Mouse (Mus musculus) T-helper 17 cell (primary cell): ENCODE measurements at regions not wholly inside any gene's neighbourhood (a gene's known extent, or its start where the extent isn't known, plus 50 kb on each side); places are given as distances from the start of the nearest gene placed in this dataset.

Source experiments
- in situ Hi-C, 2 experiments: fragments of 300-600 bp; cut with MboI, MseI; formaldehyde crosslinking; loops; 1 replicate in 1 of 2; 2 replicates in 1 of 2; pipeline ENCODE4 v1.15.1; 2025; ENCODE audit warnings: high pct_unique_total_duplicates in 2 of 2

DNA sequence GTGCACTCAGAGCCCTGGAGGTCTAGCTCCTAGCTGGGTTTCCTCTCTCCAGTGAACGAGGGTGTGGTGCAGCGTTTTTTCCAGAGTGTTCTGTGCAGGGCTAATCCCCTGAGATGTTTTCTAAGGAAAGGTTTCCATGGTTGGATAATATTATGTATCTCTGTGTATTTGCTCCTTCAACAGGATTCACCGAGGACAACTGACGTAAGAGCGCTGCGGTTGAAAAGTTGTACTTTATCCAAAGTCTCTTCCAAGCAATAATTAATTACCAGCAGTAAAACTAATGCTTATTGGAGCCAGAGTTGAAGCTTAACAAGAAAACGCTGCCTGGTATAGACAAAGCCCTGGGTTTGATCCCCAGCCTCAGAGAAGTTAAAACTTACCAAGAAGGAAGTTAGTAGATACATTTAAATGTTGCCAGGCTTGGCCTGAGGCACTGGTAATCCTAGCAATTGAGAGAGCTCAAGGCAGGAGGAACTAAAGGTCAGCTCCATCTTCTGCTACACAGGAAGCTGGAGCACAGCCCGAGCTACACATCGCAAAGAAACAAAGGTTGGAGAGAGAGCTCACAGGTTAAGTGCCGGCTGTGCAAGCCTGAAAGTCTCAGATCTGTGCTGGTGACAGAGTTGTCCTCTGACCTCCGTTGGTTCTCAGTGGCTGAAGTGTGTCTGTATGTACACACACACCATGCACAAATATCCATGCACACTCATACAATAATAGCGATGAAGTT is 51.2 kb upstream of the Rap1b start:
- in situ Hi-C loops, result loop anchor here in 1 of 2 experiments (25.0 kb wide), 1 partner anchor 965 kb away; the partner anchor contains the start of gene Dyrk2

DNA sequence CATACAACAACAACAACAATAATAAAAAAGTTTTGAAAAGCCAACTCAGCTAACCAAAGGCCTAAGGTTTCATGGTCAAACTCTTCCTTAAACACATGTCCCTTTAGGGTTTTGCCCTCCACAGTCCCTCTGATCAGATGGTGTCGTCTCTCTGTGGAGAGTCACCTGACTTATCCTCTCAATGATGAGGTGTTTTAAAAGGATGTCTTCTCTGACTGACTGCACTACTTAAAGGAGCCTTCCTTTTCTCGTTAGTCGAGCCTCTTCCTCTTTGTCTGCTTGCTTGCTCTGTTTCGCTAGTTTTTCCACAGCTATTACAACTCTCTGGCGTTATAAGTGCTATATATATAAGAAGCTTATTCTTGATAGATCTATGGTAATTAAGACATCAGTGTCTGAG is 51.9 kb upstream of the Rap1b start:
- in situ Hi-C loops, result loop anchor here in 1 of 2 experiments (25.0 kb wide), 1 partner anchor 965 kb away; the partner anchor contains the start of gene Dyrk2

DNA sequence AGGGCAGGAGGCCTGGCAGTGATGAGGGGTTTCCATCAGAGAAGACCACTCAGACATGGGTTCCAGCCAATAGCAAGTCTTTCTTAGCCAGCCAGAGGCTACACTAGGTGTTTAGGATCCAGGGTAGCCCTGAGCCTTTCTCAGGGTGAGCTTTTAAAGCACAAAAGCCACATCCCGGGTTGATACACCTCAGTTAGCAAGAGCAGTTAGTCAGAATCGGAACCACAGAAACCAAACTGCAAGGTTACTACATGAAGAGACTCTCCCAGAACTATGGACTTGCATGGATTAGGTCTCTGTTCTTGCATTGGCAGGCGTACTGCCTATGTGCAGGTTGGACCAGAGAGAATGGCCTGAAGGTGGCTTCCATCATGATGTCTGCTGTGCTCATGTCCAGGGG is 52.6 kb upstream of the Rap1b start:
- in situ Hi-C loops, result loop anchor here in 1 of 2 experiments (25.0 kb wide), 1 partner anchor 964 kb away; the partner anchor contains the start of gene Dyrk2

DNA sequence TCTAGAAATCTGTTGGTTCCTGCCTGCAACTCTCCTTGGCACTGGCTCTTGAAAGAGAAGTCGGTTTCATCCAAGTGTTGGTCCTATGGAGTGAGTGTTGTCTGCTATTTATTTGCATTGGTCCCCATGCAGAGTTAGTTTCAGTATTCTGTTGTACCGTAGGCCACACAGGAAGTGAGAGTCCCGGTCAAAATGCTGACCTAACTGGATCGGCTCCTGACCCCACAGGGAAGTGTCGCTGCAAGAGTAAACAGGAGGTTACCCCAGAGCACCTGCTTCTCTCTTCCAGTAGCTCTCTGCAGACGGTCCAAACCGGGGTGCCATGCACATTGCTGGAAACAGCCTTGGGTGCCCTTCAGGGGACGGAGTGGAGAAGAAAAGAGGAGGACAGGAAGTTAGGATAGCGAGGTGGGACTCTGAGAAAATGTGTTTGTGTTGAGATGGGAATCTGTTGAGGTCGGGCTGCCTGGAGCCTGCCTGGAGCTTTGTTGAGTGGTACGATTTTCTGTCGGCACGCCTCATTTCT is 53.6 kb upstream of the Rap1b start:
- in situ Hi-C loops, result loop anchor here in 1 of 2 experiments (25.0 kb wide), 1 partner anchor 963 kb away; the partner anchor contains the start of gene Dyrk2

DNA sequence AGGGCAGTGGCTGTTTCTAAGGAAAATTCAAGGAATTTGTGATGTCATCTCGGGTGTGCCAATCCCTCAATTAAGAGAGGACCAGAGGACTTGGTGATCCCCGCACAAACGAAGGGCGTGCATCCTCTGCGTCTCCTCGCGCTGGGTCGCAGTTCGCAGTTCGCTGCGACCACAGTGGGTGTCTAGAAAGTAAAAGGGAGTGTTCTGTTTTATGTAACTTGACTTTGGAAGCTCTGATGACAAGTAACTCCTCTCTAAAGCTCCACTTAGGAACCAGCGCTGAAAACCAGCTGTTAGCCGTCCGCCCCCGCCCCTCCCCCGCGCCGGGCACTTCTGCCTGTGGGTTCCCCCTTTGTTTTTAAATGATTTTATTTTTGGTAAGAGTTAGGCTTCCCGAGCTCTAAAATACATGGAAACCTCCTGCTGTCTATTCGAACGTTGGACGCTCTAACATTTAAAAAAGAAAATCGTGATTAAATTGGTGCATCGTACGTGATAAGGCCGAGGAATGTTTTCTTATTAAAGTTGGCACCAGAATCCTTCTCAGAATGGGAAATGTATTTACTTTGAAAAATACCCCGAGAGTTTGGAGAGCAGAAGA is 59.9 kb upstream of the Rap1b start:
- in situ Hi-C loops, result loop anchor here in 1 of 2 experiments (25.0 kb wide), 1 partner anchor 1332 kb away; the partner anchor contains the start of gene Cand1

DNA sequence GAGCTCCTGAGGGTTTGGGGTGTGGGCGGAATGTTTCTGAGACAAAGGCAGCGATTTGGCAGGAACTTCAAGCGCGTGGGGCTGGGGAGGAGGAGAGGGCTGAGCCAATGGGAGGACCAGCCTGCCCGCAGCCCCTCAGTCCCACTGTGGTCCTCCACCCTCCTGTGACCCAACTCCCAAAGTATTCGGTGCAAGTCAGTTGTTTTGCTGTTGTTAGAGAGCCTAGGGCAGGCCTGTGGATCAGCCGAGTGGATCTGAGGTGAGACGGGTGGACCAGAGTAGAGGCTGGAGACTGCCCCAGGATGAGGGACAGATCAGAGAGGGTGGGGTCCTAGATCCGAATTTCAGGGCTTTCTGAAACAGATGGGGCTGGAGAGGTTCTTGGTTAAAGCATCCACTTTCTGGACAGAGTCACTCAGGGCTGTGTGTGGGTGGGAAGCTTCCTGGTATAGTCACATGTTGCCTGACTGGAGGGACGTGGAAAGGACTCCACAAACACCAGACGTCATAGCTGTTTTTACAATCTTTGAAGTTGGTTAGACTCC is 60.5 kb upstream of the Rap1b start:
- in situ Hi-C loops, result loop anchor here in 1 of 2 experiments (25.0 kb wide), 1 partner anchor 1331 kb away; the partner anchor contains the start of gene Cand1

DNA sequence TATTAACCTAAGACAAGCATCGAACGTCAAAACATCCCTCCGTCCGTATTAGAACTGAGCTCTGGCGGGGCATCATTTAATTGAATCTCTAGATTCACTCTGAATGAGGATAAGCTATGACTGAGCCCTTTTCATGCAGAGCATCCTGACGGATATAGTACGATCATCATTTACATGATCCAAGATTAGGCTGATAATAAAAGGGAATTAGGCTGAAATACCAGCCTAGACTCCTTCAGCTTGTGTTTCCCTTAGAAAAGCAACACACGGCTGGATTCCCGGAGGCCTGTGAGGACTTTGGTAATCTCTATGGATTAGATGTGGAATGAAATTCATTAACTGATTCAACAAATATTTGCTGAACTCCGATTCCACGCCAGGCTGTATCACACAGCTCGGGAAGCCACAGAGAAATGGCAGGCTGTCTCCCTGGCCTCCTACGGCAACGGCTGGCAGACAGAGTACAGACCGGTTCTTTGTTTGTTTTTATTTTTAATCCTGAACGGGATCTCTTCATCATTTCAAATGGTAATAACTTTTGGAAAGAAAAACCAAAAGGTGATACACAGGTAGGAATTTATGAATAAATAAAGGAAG is 62.3 kb upstream of the Rap1b start:
- in situ Hi-C loops, result loop anchor here in 1 of 2 experiments (25.0 kb wide), 1 partner anchor 1329 kb away; the partner anchor contains the start of gene Cand1

DNA sequence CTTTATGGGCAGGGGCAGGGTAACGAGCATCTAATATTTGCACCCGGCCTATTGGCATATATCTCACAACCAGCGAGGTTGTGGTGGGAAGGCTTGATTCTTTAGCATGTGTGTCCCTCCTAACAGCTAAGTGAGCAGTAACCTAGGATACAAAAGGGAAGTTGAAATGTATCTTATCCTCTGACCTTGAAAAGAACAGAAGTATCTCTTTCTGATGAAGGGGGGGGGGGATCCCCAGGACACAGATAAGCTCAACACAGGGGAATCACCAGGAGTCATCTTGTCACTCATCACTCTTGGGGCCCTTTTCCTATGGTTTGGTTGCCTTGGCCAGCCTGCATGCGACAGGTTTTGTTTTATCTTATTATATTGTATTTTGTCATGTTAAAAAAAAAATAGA is 63.3 kb upstream of the Rap1b start:
- in situ Hi-C loops, result loop anchor here in 1 of 2 experiments (25.0 kb wide), 1 partner anchor 1328 kb away; the partner anchor contains the start of gene Cand1

DNA sequence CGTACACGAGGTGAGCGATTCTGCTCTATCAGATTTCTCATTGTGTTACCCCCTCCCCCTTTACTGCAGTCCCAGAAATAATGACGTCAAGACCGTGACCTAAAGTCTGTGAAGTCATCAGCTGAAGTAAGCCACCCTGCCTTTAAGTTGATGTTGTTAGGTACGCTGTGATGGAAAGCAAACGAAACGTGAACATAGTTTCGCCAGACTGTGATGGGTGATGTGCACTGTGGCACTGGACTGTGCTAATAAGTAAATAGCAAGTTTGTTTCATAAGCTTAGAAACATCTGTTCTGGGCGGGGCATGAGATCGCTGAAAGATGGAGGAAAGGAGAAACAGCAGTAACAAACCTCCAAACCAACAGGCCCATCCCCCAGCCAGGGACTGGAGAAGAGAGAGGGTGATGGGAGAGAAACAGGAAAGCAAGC is 64.0 kb upstream of the Rap1b start:
- in situ Hi-C loops, result loop anchor here in 1 of 2 experiments (25.0 kb wide), 1 partner anchor 1327 kb away; the partner anchor contains the start of gene Cand1

DNA sequence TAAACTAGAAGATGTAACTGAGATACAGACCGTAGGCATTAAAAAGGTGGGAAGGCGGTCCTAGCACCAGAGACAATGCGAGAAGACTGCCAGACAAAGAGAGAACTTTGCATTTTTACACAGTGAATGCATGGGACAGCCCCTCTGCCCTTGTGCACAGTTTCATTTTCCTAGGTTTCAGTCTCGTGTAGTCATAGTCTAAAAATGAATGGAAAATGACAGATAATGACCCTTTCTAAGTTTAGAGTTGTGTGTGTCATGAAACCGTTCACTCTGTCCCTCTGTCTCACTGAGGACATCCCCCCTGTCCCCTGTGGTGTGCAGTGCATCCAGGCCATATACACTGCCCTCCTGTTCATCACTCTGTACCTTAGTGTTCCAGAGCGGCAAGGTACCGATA is 64.6 kb upstream of the Rap1b start:
- in situ Hi-C loops, result loop anchor here in 1 of 2 experiments (25.0 kb wide), 1 partner anchor 1327 kb away; the partner anchor contains the start of gene Cand1

DNA sequence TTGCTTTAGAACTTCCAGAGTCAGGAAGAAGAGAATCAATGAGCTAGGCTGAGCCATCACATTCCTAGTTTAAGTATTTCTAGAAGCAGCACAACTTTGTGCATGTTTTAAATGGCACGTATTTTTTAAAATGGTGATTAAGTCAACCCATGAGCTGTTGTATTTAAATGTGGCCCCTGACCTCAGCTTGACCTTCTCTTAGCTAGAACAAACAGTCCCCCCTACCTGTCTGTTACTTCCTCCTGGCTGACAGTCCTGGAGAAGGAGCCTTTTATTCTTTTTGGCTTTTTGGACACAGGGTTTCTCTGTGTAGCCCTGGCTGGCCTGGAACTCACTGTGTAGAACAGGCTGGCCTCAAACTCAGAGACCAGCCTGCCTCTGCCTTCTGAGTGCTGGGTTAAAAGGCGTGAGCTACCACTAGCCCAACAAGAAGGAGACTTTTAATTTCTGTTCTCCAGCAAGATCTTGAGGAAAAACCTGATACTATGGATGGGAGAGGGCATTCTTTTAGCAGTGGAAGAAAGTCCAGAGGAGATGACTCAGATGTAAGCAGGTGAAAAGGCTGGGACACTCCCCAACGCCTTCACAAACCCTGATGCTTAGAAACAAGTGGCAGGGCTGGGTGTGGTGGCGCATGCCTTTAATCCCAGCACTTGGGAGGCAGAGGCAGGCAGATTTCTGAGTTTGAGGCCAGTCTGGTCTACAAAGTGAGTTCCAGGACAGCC is 69.3 kb upstream of the Rap1b start:
- in situ Hi-C loops, result loop anchor here in 1 of 2 experiments (25.0 kb wide), 1 partner anchor 1322 kb away; the partner anchor contains the start of gene Cand1

DNA sequence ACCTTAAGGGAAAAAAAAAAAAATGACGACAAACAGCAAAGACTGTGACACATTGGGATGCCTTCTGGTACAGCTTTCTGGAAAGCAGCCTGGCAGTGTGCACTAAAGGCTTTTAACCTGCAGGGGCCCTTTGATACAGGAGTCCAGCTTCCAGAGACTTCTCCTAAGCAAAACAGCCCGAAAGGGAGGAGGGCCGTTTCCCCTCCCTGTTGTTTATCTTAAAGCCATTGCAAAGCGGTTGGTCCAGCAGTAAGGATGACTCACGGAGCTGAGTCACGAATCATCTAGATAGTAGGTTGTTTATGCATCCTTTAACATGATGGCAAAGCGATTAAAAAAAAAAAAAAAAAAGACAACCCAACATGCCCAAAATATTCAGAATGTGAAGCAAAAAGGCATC is 70.4 kb upstream of the Rap1b start:
- in situ Hi-C loops, result loop anchor here in 1 of 2 experiments (25.0 kb wide), 1 partner anchor 1321 kb away; the partner anchor contains the start of gene Cand1

DNA sequence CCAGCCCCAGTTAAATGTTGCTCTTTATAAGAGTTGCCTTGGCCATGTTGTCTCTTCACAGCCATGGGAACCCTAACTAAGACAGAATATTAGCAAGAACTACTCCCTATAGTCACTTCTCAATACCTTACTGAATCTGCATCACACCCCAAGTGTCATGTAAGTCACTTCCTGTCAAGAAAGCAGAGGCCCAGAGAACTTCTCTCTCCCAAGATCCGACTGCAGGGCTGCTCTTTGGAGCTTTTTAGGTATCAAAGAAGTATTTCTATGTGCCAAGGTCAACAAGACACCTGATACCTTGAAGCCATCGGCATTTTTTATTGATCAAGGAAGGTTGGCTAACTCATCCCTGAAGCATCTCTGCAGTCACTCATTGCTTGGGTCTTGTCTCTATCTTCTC is 72.0 kb upstream of the Rap1b start:
- in situ Hi-C loops, result loop anchor here in 1 of 2 experiments (25.0 kb wide), 1 partner anchor 1319 kb away; the partner anchor contains the start of gene Cand1

DNA sequence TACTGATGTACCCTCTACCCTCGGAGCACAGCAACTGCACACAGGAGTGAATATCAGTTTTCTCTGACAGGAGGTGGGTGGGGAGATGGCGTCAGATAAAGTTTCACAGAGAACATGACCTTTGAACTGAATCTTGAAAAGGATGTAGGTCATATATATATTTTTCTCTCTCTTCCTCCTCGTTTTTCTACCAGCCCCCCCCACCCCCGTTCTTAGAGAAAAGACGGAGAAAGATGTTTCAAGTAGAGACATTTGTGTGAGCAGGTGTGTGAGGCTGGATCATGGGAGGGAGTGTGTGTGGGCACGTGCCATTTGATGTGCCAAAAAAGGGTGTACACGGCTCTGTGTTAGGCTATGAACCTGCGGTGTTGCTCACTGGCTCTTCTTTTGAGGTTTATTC is 72.8 kb upstream of the Rap1b start:
- in situ Hi-C loops, result loop anchor here in 1 of 2 experiments (25.0 kb wide), 1 partner anchor 1319 kb away; the partner anchor contains the start of gene Cand1

DNA sequence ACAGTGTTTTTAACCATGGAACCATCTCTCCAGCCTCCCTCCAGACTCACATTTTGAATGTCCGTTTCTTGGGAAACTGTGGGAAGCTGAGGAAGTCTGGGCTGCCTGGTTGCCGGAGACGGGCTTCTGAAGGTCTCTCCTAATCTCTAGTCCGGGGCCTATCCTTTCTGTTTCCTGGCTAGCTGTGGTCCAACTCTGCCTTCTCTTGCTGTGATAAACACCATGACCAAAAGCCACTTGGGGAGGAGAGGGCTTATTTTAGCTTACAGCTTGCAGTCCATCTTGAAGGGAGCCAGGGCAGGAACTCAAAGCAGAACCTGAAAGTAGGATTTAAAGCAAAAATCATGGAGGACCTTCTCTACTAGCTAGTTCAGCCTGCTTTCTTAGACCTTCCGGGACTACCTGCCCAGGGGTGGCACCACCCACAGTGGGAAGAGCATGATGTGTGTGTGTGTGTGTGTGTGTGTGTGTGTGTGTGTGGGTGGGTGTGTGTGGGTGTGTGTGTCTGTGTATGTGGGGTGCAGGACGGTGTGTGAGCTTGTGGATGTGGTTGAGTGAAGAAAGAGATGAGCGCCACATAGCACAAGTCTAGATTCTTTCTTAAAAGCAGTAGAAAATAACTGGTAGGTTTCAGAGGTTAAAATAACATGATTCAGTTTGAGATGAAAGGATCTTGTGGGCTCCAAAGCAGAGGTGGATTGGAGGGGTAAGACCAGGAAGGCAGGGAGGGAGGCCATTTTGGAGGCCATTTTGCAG is 73.5 kb upstream of the Rap1b start:
- in situ Hi-C loops, result loop anchor here in 1 of 2 experiments (25.0 kb wide), 1 partner anchor 1318 kb away; the partner anchor contains the start of gene Cand1

DNA sequence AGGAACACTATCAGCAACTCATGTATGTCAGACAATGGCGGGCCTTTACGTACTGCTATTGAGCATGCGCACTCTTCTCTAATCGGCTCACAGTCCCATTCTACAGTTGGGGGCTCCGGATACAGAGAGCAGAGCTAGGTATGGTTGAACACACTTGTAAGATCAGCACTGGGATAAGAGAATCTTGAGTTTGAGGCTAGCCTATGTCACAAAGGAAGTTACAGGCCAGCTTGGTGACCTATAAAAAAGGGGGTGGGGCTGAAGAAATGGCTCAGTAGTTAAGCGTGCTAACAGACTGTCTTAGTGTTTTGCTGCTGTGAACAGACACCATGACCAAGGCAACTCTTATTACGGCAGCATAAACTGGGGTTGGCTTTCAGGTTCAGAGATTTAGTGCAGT is 79.4 kb upstream of the Rap1b start:
- in situ Hi-C loops, result loop anchor here in 1 of 2 experiments (25.0 kb wide), 1 partner anchor 1312 kb away; the partner anchor contains the start of gene Cand1

DNA sequence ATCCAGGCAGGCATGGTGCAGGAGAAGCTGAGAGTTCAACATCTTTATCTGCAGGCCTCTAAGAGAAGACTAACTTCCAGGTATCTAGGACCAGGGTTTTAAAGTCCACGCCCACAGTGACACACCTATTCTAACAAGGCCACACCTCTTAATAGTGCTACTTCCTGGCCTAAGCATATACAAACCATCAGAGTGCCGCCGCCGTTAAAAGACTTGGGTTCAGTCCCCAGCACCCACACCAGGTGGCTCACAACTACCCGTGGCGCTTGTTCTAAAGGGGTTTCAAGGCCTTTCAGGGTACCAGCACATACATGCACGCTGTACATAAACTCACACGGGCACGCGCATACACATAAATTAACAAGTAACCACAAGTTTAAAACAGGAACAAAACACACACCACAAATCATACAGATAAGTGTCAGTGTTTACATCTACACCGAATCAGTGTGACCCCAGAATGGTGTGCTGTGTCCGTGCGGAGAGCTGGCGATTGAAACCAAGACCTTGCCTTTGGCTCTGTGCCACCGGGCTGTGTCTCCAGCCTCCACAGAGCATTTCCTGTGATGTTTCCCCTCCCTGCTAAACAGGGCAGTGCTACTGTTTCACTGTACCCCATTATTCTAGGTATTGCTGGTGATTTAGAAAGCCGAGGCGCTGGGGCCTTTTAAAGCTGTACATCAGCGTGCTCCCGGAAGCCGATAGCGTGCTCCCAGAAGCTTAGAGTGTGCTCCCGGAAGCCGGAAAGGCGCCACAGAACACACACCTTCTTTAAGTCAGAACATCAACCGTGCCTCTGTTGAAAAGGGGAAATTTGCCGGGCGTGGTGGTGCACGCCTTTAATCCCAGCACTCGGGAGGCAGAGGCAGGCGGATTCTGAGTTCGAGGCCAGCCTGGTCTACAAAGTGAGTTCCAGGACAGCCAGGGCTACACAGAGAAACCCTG is 80.0 kb upstream of the Rap1b start:
- in situ Hi-C loops, result loop anchor here in 1 of 2 experiments (25.0 kb wide), 1 partner anchor 1311 kb away; the partner anchor contains the start of gene Cand1

DNA sequence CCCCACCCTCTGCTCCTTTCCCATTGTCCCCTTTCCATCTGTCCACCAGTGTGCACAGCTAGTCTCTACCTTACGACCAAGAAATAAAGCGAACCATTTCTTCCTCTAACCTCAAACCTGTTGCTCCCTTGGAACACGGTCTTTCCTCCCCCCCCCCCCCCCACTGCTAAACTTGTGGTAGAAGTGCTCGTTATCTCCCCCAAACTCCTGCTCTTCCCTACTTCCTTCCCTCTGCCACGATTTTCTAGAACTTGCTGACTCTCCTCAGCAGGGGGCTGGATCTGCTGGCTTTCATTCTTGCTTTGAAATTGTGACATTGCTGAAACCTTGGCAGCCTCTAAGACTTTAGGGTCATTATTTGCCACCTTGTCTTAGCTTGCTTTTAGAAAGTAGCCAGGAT is 83.2 kb upstream of the Rap1b start:
- in situ Hi-C loops, result loop anchor here in 1 of 2 experiments (25.0 kb wide), 1 partner anchor 1308 kb away; the partner anchor contains the start of gene Cand1
